Mouse (Mus musculus) limb, embryonic 10.5 days (tissue): ENCODE data around the gene Ramp1. TPM values are rescaled to one million over a fixed set of nuclear protein-coding genes. Genes with fewer than 3 reads are reported as not detected.

Experiments
- DNase-seq: peaks from one replicate; pipeline ENCODE4 v3.0.0-alpha.2; 2017; ENCODE audit warnings: low spot score
- H3K27ac ChIP-seq: fragments of 300-500 bp; sonication (generic); 2 replicates; pipeline ENCODE4 v1.5.1; 2016; ENCODE audit warnings: mild to moderate bottlenecking
- H3K27me3 ChIP-seq: fragments of 300-500 bp; sonication (generic); 2 replicates; pipeline ENCODE4 v1.6.1; 2016; ENCODE audit warnings: low read depth, mild to moderate bottlenecking; ENCODE audit not compliant: poor library complexity, severe bottlenecking
- H3K36me3 ChIP-seq: fragments of 300-500 bp; sonication (generic); 2 replicates; pipeline ENCODE4 v1.6.1; 2016; ENCODE audit warnings: mild to moderate bottlenecking, moderate library complexity
- H3K4me1 ChIP-seq: fragments of 300-500 bp; sonication (generic); 2 replicates; pipeline ENCODE4 v1.6.1; 2016
- H3K4me3 ChIP-seq: fragments of 300-500 bp; sonication (generic); 2 replicates; pipeline ENCODE4 v1.5.1; 2016; ENCODE audit warnings: mild to moderate bottlenecking, moderate library complexity
- H3K9me3 ChIP-seq: fragments of 300-500 bp; sonication (generic); replicated peaks from 2 replicates; pipeline ENCODE4 v1.6.1; 2016; ENCODE audit warnings: mild to moderate bottlenecking
- WGBS: fragments of 180-500 bp; shearing (Covaris S2); methylation state at CpG from one replicate; pipeline ENCODE4 v1.1.7; 2016; 5-methylcytosine and 5-hydroxymethylcytosine counted together
- polyA plus RNA-seq: library from polyadenylated mRNA; unstranded; fragments of >200 nt; fragmentation: Nextera tagmentation; extraction: Ambion mirVana; gene quantifications from 2 replicates; pipeline ENCODE4 v1.2.1, GENCODE M21; 2016

Gene Ramp1
- polyA plus RNA-seq, 1 experiment from 2014 or later = 0.23 TPM

- Histone ChIP-seq H3K9me3 (no peaks in the 10 kb centered on the region), H3K27ac (no peak overlapping the region), H3K36me3 (no peaks in the 10 kb centered on the region), H3K27me3 (peaks cover 47% of the 10 kb centered on the region), H3K4me3 (no peak overlapping the region), H3K4me1 (peaks cover 13% of the 10 kb centered on the region)
- WGBS = 74% methylated on average over 12 of the region's 12 CpGs
- DNase-seq = peak; percentile 29
Observed at GRCm38 (mm10) chr1:91181784-91182450, 2.3 kb downstream of the Ramp1 start.

- H3K36me3 ChIP-seq = no peaks in the 10 kb centered on the region
- no peaks in the 10 kb centered on the region for H3K9me3 ChIP-seq
- H3K27me3 ChIP-seq = peaks cover 43% of the 10 kb centered on the region
- WGBS = 88% methylated on average over 10 of the region's 10 CpGs
- H3K4me1 ChIP-seq = peaks cover 13% of the 10 kb centered on the region
- DNase-seq = peak; percentile 24
- no peak overlapping the region for H3K4me3 ChIP-seq
- no peak overlapping the region for H3K27ac ChIP-seq
Observed at GRCm38 (mm10) chr1:91183305-91183704, 3.7 kb downstream of the Ramp1 start.

GRCm38 (mm10) chr1:91186677-91187076 is 7.1 kb downstream of the Ramp1 start:
- no peak for DNase-seq
- peaks cover 9% of the 10 kb centered on the region for H3K27me3 ChIP-seq
- H3K36me3 ChIP-seq = no peaks in the 10 kb centered on the region
- no peaks in the 10 kb centered on the region for H3K4me1 ChIP-seq
- WGBS = 92% methylated on average over 6 of the region's 6 CpGs
- H3K27ac ChIP-seq = no peak overlapping the region
- H3K9me3 ChIP-seq = no peaks in the 10 kb centered on the region
- no peak overlapping the region for H3K4me3 ChIP-seq

GRCm38 (mm10) chr1:91187315-91187714 is 7.7 kb downstream of the Ramp1 start:
- DNase-seq = no peak
- H3K27me3 ChIP-seq = peaks cover 4% of the 10 kb centered on the region; the same call in 1 of the 2 replicates
- 92% methylated on average over 5 of the region's 5 CpGs for WGBS
- no peaks in the 10 kb centered on the region for H3K4me1 ChIP-seq
- H3K9me3 ChIP-seq = no peaks in the 10 kb centered on the region
- H3K27ac ChIP-seq = no peak overlapping the region
- no peak overlapping the region for H3K4me3 ChIP-seq
- no peaks in the 10 kb centered on the region for H3K36me3 ChIP-seq

- Histone ChIP-seq H3K4me3 (no peak overlapping the region), H3K4me1 (no peaks in the 10 kb centered on the region), H3K36me3 (no peaks in the 10 kb centered on the region), H3K9me3 (no peaks in the 10 kb centered on the region), H3K27ac (no peak overlapping the region), H3K27me3 (no peaks in the 10 kb centered on the region)
- DNase-seq = no peak
- 90% methylated on average over 7 of the region's 7 CpGs for WGBS
Observed at GRCm38 (mm10) chr1:91187786-91188640, 8.4 kb downstream of the Ramp1 start.

GRCm38 (mm10) chr1:91188851-91189460 is 9.3 kb downstream of the Ramp1 start:
- 87% methylated on average over 10 of the region's 10 CpGs for WGBS
- DNase-seq = no peak
- no peak overlapping the region for H3K27ac ChIP-seq
- no peaks in the 10 kb centered on the region for H3K4me1 ChIP-seq
- no peak overlapping the region for H3K4me3 ChIP-seq
- no peaks in the 10 kb centered on the region for H3K36me3 ChIP-seq
- no peaks in the 10 kb centered on the region for H3K9me3 ChIP-seq
- H3K27me3 ChIP-seq = no peaks in the 10 kb centered on the region

- Histone ChIP-seq H3K4me1 (no peaks in the 10 kb centered on the region), H3K9me3 (no peaks in the 10 kb centered on the region), H3K36me3 (no peaks in the 10 kb centered on the region), H3K27ac (no peak overlapping the region), H3K4me3 (no peak overlapping the region), H3K27me3 (no peaks in the 10 kb centered on the region)
- 71% methylated on average over 8 of the region's 8 CpGs for WGBS
- no peak for DNase-seq
Observed at GRCm38 (mm10) chr1:91192184-91192583, 12.6 kb downstream of the Ramp1 start.

GRCm38 (mm10) chr1:91193242-91193641 is 13.6 kb downstream of the Ramp1 start:
- Histone ChIP-seq H3K36me3 (no peaks in the 10 kb centered on the region), H3K4me3 (no peak overlapping the region), H3K27ac (no peak overlapping the region), H3K27me3 (no peaks in the 10 kb centered on the region), H3K9me3 (no peaks in the 10 kb centered on the region), H3K4me1 (no peaks in the 10 kb centered on the region)
- DNase-seq = no peak
- 93% methylated on average over 4 of the region's 4 CpGs for WGBS

- no peaks in the 10 kb centered on the region for H3K27me3 ChIP-seq
- H3K4me1 ChIP-seq = no peaks in the 10 kb centered on the region
- H3K27ac ChIP-seq = no peak overlapping the region
- H3K4me3 ChIP-seq = no peak overlapping the region
- no peaks in the 10 kb centered on the region for H3K9me3 ChIP-seq
- H3K36me3 ChIP-seq = no peaks in the 10 kb centered on the region
- DNase-seq = no peak
- WGBS = 83% methylated on average over 4 of the region's 4 CpGs
Observed at GRCm38 (mm10) chr1:91193680-91194079, 14.1 kb downstream of the Ramp1 start.

GRCm38 (mm10) chr1:91199793-91200192 is 20.2 kb downstream of the Ramp1 start:
- Histone ChIP-seq H3K36me3 (no peaks in the 10 kb centered on the region), H3K9me3 (no peaks in the 10 kb centered on the region), H3K4me3 (no peak overlapping the region), H3K27ac (no peak overlapping the region), H3K4me1 (peaks cover 15% of the 10 kb centered on the region), H3K27me3 (no peaks in the 10 kb centered on the region)
- WGBS = 88% methylated on average over 10 of the region's 10 CpGs
- DNase-seq = no peak

GRCm38 (mm10) chr1:91201122-91201521 is 21.5 kb downstream of the Ramp1 start:
- Histone ChIP-seq H3K9me3 (no peaks in the 10 kb centered on the region), H3K4me1 (peaks cover 18% of the 10 kb centered on the region), H3K36me3 (no peaks in the 10 kb centered on the region), H3K27ac (no peak overlapping the region), H3K27me3 (no peaks in the 10 kb centered on the region), H3K4me3 (no peak overlapping the region)
- DNase-seq = no peak
- 66% methylated on average over 3 of the region's 3 CpGs for WGBS

GRCm38 (mm10) chr1:91204221-91204765 is 24.7 kb downstream of the Ramp1 start:
- peaks cover 18% of the 10 kb centered on the region for H3K4me1 ChIP-seq
- WGBS = 85% methylated on average over 5 of the region's 5 CpGs
- DNase-seq = no peak
- no peaks in the 10 kb centered on the region for H3K27me3 ChIP-seq
- H3K9me3 ChIP-seq = no peaks in the 10 kb centered on the region
- H3K27ac ChIP-seq = no peak overlapping the region
- no peaks in the 10 kb centered on the region for H3K36me3 ChIP-seq
- no peak overlapping the region for H3K4me3 ChIP-seq

GRCm38 (mm10) chr1:91205651-91206050 is 26.0 kb downstream of the Ramp1 start:
- Histone ChIP-seq H3K36me3 (no peaks in the 10 kb centered on the region), H3K27ac (no peak overlapping the region), H3K9me3 (no peaks in the 10 kb centered on the region), H3K4me3 (no peak overlapping the region), H3K4me1 (peaks cover 11% of the 10 kb centered on the region), H3K27me3 (no peaks in the 10 kb centered on the region)
- DNase-seq = no peak
- 85% methylated on average over 6 of the region's 6 CpGs for WGBS
